Mouse (Mus musculus) heart, embryonic 14.5 days (tissue): ENCODE data around the gene Rbpjl. TPM values are rescaled to one million over a fixed set of nuclear protein-coding genes. Genes with fewer than 3 reads are reported as not detected.

Experiments used
- ATAC-seq: fragments of 200-750 bp; cut with Nextera tagmentation; 2 replicates; pipeline ENCODE4 v1.8.0; 2017; ENCODE audit warnings: low read depth, moderate TSS enrichment; ENCODE audit not compliant: insufficient number of reproducible peaks, insufficient read depth, low FRiP score
- H3K27ac ChIP-seq, 2 experiments: fragments of 200-500 bp in 1 of 2; fragments of 300-500 bp in 1 of 2; sonication (generic) in 1 of 2; replicated peaks in 1 of 2; 2 replicates each; pipeline ENCODE4 v1.5.1; 2012 to 2014; ENCODE audit warnings: low read depth in 2 of 2, low read length in 2 of 2, control low read depth in 1 of 2, mild to moderate bottlenecking in 1 of 2, mixed read lengths in 1 of 2; ENCODE audit not compliant: control insufficient read depth in 1 of 2, insufficient read depth in 1 of 2
- H3K27me3 ChIP-seq: fragments of 300-500 bp; sonication (generic); 2 replicates; pipeline ENCODE4 v1.6.1; 2014; ENCODE audit warnings: mild to moderate bottlenecking, low read length, control low read depth; ENCODE audit not compliant: control insufficient read depth, insufficient read depth
- H3K36me3 ChIP-seq: fragments of 300-500 bp; sonication (generic); 2 replicates; pipeline ENCODE4 v1.6.1; 2014; ENCODE audit warnings: mild to moderate bottlenecking, control low read depth, low read length, mixed read lengths; ENCODE audit not compliant: control insufficient read depth, insufficient read depth
- H3K4me1 ChIP-seq, 2 experiments: fragments of 200-500 bp in 1 of 2; fragments of 300-500 bp in 1 of 2; sonication (generic) in 1 of 2; 2 replicates each; pipeline ENCODE4 v1.6.1; 2012 to 2014; ENCODE audit warnings: low read length in 2 of 2, control low read depth in 1 of 2, mixed read lengths in 1 of 2; ENCODE audit not compliant: control insufficient read depth in 2 of 2, insufficient read depth in 2 of 2
- H3K4me2 ChIP-seq: fragments of 300-500 bp; sonication (generic); 2 replicates; pipeline ENCODE4 v1.6.1; 2014; ENCODE audit warnings: mild to moderate bottlenecking, low read length
- H3K4me3 ChIP-seq, 2 experiments: fragments of 200-500 bp in 1 of 2; fragments of 300-500 bp in 1 of 2; sonication (generic) in 1 of 2; 2 replicates each; pipeline ENCODE4 v1.5.1; 2012 to 2014; ENCODE audit warnings: low read length in 2 of 2, mild to moderate bottlenecking in 2 of 2, control low read depth in 1 of 2, low read depth in 1 of 2, moderate library complexity in 1 of 2; ENCODE audit not compliant: control insufficient read depth in 1 of 2, insufficient read depth in 1 of 2
- H3K9ac ChIP-seq: fragments of 300-500 bp; sonication (generic); 2 replicates; pipeline ENCODE4 v1.6.1; 2014; ENCODE audit warnings: mild to moderate bottlenecking, low read length
- H3K9me3 ChIP-seq: fragments of 300-500 bp; sonication (generic); 2 replicates; pipeline ENCODE4 v1.6.1; 2016; ENCODE audit warnings: low read length, control low read depth; ENCODE audit not compliant: control insufficient read depth
- WGBS: fragments of 180-500 bp; shearing (Covaris S2); extraction: QIAGEN DNeasy Blood & Tissue Kit; methylation state at CpG from one replicate; pipeline ENCODE4 v1.1.7; 2014; 5-methylcytosine and 5-hydroxymethylcytosine counted together
- polyA plus RNA-seq: library from polyadenylated mRNA; unstranded; fragments of >200 nt; fragmentation: Nextera tagmentation; extraction: Ambion mirVana; gene quantifications from 2 replicates; pipeline ENCODE4 v1.2.1, GENCODE M21; 2014

The Rbpjl gene
- polyA plus RNA-seq, 1 experiment from 2014 or later: 0.05 TPM

DNA sequence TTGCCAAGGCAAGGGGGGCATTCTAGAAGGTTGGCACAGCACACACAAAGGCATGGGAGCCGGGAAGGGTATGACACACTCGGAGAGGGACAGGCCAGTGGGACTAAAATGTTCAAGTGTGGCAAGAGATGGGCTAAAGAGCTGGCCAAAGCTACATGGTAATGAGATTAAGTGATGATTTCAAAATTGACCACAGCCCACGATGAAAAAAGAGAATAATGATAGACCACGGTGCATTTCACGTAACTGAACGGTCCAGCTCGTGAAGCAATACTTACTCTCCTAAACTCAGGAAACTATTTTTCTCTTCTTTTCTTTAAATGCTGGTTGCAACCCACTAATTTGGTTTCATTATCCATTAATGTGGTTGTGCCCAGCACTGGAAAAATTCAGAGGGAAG lies 6.9 kb upstream of the Rbpjl start:
- no peak overlapping the region for H3K27ac ChIP-seq
- H3K9ac ChIP-seq: no peak overlapping the region
- no peaks in the 10 kb centered on the region for H3K36me3 ChIP-seq
- 87% methylated on average over 7 of the region's 7 CpGs for WGBS
- ATAC-seq: no peak
- H3K4me3 ChIP-seq: no peak overlapping the region
- H3K4me2 ChIP-seq: no peak overlapping the region
- H3K4me1 ChIP-seq: peaks cover 5 to 7% of the 10 kb centered on the region in 2 experiments; a peak in 2 of 4 replicates
- peaks cover 7% of the 10 kb centered on the region; the same call in 1 of the 2 replicates for H3K9me3 ChIP-seq
- H3K27me3 ChIP-seq: peaks cover 29% of the 10 kb centered on the region

DNA sequence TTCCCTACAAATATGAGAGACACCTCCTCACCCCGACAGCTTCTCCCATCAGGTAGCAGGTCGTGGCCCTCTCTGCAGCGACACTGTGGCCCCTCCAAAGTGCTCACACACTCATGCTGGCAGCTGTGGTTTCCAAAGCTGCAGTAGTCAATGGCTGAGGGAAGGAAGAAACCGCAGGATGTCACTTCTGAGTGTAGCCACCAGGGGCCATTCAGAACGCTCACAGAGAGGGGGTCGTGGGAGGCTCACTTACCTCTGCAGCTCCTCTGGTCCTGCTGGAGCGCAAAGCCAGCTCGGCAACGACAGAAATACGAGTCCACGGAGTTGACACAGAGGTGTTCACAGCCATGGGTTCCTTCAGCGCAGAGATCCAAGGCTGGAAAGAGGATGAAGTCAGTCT lies 6.0 kb upstream of the Rbpjl start:
- Histone ChIP-seq H3K4me2 (no peak overlapping the region), H3K9me3 (peaks cover 7% of the 10 kb centered on the region; the same call in 1 of the 2 replicates), H3K36me3 (no peaks in the 10 kb centered on the region), H3K27me3 (peaks cover 38% of the 10 kb centered on the region), H3K27ac (no peak overlapping the region), H3K4me1 (peaks cover 5 to 9% of the 10 kb centered on the region in 2 experiments; a peak in 2 of 4 replicates), H3K4me3 (no peak overlapping the region), H3K9ac (no peak overlapping the region)
- ATAC-seq: no peak
- WGBS: 62% methylated on average over 12 of the region's 12 CpGs

DNA sequence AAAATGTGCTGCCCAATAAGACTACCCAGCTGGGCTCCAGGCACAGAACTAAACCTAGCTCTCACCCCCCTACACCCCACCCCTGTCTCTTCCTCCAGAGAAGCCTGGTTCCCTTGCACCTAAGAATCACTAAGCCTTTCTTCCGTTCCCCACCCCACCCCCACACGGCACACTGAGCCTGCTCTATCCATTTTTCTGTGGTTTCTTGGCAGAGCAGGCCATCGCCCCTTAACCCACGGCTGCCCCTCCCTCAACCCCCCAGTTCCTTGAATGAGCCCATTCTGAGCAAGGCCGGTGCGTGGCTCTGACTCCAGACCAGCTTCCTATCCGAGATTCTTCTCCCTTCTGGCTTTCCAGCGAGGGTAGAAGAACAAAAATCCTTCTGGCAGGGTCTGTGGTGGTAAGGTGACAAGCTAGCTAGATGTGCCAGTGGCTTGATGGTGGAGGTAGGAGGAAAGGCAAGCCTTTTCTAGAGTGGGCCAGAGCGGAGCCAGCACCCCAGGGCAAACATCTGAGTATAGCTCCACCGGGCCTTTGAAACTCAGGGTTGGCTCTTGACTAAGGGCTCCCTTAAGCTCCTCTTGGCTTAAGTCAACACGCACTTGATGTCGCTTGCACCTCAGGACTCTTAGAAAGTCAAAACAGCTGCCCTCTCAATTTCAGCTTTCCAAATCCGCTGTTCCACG lies 598 bp downstream of the Rbpjl start:
- H3K4me3 ChIP-seq: peak overlapping the region in 1 of 2 experiments; percentile 41; a peak in 1 of 4 replicates
- peaks cover 11 to 26% of the 10 kb centered on the region in 2 experiments; a peak in 3 of 4 replicates for H3K4me1 ChIP-seq
- 12% methylated on average over 14 of the region's 14 CpGs for WGBS
- H3K9me3 ChIP-seq: no peaks in the 10 kb centered on the region
- H3K4me2 ChIP-seq: peak overlapping the region; percentile 73
- H3K36me3 ChIP-seq: no peaks in the 10 kb centered on the region
- no peak overlapping the region for H3K27ac ChIP-seq
- peaks cover 99% of the 10 kb centered on the region for H3K27me3 ChIP-seq
- ATAC-seq: no peak
- H3K9ac ChIP-seq: no peak overlapping the region

DNA sequence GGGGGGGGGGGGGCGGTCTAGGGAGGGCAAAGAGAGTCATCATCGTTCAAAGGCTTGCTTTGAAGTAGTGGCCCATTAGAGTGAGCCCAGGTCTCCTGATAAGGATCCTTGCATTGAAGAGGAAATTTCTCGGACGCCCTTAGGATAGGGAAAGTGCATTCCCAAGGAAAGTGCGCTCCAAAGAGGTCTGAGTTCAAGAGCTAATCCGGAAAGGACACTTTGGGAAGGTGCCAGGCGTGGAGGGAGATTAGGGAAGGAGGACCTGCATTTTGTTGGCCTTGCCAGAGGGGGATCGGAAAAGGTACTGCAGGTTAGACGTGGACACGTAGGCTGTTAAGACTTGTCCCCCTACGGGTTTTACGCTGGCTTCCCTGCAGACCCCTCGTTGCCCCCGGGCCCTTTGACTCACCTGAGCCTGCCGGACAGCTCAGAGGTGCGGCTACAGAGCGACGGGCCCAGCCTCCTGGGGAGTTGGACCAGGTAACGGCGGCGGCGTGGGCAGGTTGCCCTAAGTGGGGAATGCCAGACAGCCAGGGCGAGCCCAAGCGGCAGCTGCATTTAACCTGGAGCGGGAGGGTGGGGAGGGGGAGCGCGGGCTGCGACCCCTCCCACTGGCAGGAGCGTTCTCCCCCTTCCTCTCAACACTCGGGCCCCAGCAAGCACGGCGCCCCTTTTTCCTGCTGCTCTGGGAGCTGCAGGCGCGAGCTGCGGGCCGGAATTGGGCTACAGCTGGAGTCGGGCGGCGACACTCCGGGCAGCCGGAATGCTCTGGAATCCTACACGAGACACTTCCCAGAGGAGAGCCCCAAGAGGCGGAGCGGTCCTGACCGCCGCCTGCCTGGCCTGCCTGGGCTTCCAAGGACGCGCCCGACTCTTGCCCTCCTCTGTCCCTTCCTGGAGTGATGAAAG lies 1.4 kb downstream of the Rbpjl start:
- Histone ChIP-seq H3K27ac (no peak overlapping the region), H3K9ac (peak overlapping the region; percentile 49; the same call in 1 of the 2 replicates), H3K36me3 (no peaks in the 10 kb centered on the region), H3K4me1 (peaks cover 11 to 26% of the 10 kb centered on the region in 2 experiments; a peak in 3 of 4 replicates), H3K9me3 (no peaks in the 10 kb centered on the region), H3K27me3 (peaks cover 100% of the 10 kb centered on the region), H3K4me2 (peak overlapping the region; percentile 73), H3K4me3 (peak overlapping the region; percentile 37 to 41)
- ATAC-seq: no peak
- WGBS: 2% methylated on average over 47 of the region's 49 CpGs

DNA sequence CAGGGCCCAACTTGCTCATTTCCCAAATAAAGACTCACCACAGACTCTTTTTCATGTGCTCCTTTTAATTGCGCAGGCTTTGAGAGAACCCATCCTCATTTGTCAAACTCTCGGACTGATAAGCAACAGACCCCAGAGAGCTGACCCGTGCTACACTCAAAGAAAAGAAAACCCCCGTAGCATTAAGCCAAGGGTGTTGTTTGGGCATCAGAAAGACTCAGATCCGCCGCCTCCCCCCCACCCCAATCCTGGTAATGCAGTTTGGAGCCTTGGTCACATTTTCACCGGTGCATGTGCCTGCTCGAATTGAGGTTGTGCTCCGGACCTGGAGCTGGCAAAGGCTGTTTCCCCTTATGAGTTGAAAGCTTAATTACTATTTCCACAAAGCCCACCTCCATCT lies 2.1 kb downstream of the Rbpjl start, which contains the start of gene Matn4:
Matn4 (minus strand) TSS at position 101 of the 400 bp plus-strand sequence.
- Histone ChIP-seq H3K4me2 (peak within 1 kb of the TSS; percentile 73), H3K36me3 (no peaks in the 10 kb centered on the region), H3K27me3 (peaks cover 100% of the 10 kb centered on the region), H3K9me3 (no peaks in the 10 kb centered on the region), H3K4me1 (peaks cover 11 to 26% of the 10 kb centered on the region in 2 experiments; a peak in 3 of 4 replicates), H3K9ac (peak within 1 kb of the TSS; percentile 49; the same call in 1 of the 2 replicates), H3K4me3 (peak within 1 kb of the TSS; percentile 37 to 41), H3K27ac (no peak within 1 kb of the TSS)
- 11% methylated on average over 9 of the region's 9 CpGs for WGBS
- ATAC-seq: no peak

DNA sequence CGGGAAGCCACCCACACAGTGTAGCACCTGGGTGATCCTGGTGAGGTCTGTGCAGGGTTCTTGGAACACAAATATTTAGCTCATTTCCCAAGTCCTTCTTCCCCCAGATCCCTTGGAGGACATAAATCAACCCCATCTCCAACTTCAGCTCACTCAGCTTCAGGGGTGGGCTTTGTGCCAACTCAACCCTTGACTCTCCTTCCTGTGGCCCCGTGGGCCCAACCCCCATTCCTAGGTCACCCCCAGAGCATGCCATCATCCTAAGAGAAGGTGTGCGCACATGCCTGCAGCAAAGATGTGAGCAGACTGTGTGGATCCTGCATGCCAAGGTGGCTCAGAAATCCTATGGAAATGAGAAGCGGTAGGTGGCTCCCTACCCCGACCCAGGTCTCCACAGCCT lies 2.6 kb downstream of the Rbpjl start:
- 43% methylated on average over 5 of the region's 5 CpGs for WGBS
- no peaks in the 10 kb centered on the region for H3K9me3 ChIP-seq
- no peak overlapping the region for H3K4me2 ChIP-seq
- H3K9ac ChIP-seq: no peak overlapping the region
- H3K4me1 ChIP-seq: peaks cover 10 to 24% of the 10 kb centered on the region in 2 experiments; a peak in 3 of 4 replicates
- H3K27ac ChIP-seq: no peak overlapping the region
- H3K27me3 ChIP-seq: peaks cover 100% of the 10 kb centered on the region
- H3K4me3 ChIP-seq: no peak overlapping the region
- ATAC-seq: no peak
- no peaks in the 10 kb centered on the region for H3K36me3 ChIP-seq

DNA sequence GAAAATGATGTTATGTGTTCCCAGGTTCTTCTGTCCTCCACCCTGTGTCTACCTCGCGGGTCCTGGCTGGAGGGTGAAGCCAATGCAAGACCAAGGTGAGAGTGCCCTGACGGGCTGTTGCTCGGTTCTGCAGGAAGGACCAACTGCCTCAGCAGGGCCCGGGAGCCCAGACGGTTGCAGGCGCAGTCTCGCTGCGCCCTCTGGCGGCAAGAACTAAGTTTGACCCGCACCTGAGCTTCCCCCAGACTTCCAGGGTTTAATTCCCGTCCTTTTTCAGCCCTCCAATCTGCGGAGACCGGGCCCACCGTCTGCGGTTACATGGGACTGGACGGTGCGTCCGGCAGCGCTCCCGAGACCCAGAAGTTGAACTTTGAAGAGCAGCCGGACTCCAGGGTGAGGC lies 4.8 kb downstream of the Rbpjl start:
- Histone ChIP-seq H3K27ac (no peak overlapping the region), H3K9ac (no peak overlapping the region), H3K4me2 (peak overlapping the region; percentile 39), H3K27me3 (peaks cover 86% of the 10 kb centered on the region), H3K4me1 (peaks cover 5 to 18% of the 10 kb centered on the region in 2 experiments; a peak in 3 of 4 replicates), H3K9me3 (no peaks in the 10 kb centered on the region), H3K4me3 (no peak overlapping the region), H3K36me3 (no peaks in the 10 kb centered on the region)
- no peak for ATAC-seq
- WGBS: under 1% methylated on average over 22 of the region's 22 CpGs
